Mouse (Mus musculus) limb, embryonic 14.5 days (tissue): Measurements from ENCODE around the gene Rpp25. TPM values are rescaled to one million over a fixed set of nuclear protein-coding genes. Genes with fewer than 3 reads are reported as not detected.
A peak's percentile ranks its signal among the peaks of the same experiment; 100 is the strongest.

Experiments used
- ATAC-seq: fragments of 200-750 bp; cut with Nextera tagmentation; 2 replicates; pipeline ENCODE4 v1.8.0; 2017; ENCODE audit warnings: low read depth, moderate number of reproducible peaks, moderate TSS enrichment; ENCODE audit not compliant: low FRiP score
- DNase-seq: peaks from one replicate; pipeline ENCODE4 v3.0.0-alpha.2; 2015; ENCODE audit warnings: low spot score
- H3K27ac ChIP-seq: fragments of 300-500 bp; sonication (generic); replicated peaks from 2 replicates; pipeline ENCODE4 v1.5.1; 2014; ENCODE audit warnings: low read depth, mild to moderate bottlenecking, low read length, moderate library complexity, mixed read lengths
- H3K27me3 ChIP-seq: fragments of 300-500 bp; sonication (generic); 2 replicates; pipeline ENCODE4 v1.6.1; 2014; ENCODE audit warnings: low read length, mixed read lengths; ENCODE audit not compliant: control insufficient read depth, insufficient read depth
- H3K36me3 ChIP-seq: fragments of 300-500 bp; sonication (generic); 2 replicates; pipeline ENCODE4 v1.6.1; 2014; ENCODE audit warnings: mild to moderate bottlenecking, low read length, moderate library complexity, mixed read lengths; ENCODE audit not compliant: control insufficient read depth, insufficient read depth
- H3K4me1 ChIP-seq: fragments of 300-500 bp; sonication (generic); 2 replicates; pipeline ENCODE4 v1.6.1; 2014; ENCODE audit warnings: antibody characterized with exemption, low read length, mixed read lengths; ENCODE audit not compliant: control insufficient read depth, insufficient read depth
- H3K4me2 ChIP-seq: fragments of 300-500 bp; sonication (generic); replicated peaks from 2 replicates; pipeline ENCODE4 v1.6.1; 2014; ENCODE audit warnings: low read depth, mild to moderate bottlenecking, low read length, moderate library complexity; ENCODE audit not compliant: severe bottlenecking
- H3K4me3 ChIP-seq: fragments of 300-500 bp; sonication (generic); replicated peaks from 2 replicates; pipeline ENCODE4 v1.5.1; 2014; ENCODE audit warnings: low read length
- H3K9ac ChIP-seq: fragments of 300-500 bp; sonication (generic); 2 replicates; pipeline ENCODE4 v1.6.1; 2014; ENCODE audit warnings: mild to moderate bottlenecking, low read depth, low read length, moderate library complexity; ENCODE audit not compliant: severe bottlenecking
- H3K9me3 ChIP-seq: fragments of 300-500 bp; sonication (generic); 2 replicates; pipeline ENCODE4 v1.6.1; 2016; ENCODE audit warnings: low read length; ENCODE audit not compliant: control insufficient read depth
- POLR2A ChIP-seq: fragments of 200-500 bp; IDR thresholded peaks from 2 replicates; pipeline ENCODE4 v1.8.0; 2012; ENCODE audit warnings: inconsistent platforms, mild to moderate bottlenecking, moderate library complexity, borderline replicate concordance; ENCODE audit not compliant: insufficient read depth, insufficient read length; ENCODE audit errors: extremely low read depth
- WGBS: fragments of 180-500 bp; shearing (Covaris S2); extraction: QIAGEN DNeasy Blood & Tissue Kit; methylation state at CpG from one replicate; pipeline ENCODE4 v1.1.7; 2014; 5-methylcytosine and 5-hydroxymethylcytosine counted together
- polyA plus RNA-seq, 2 experiments: library from polyadenylated mRNA; depleted of rRNA in 1 of 2; stranded (reverse) in 1 of 2; unstranded in 1 of 2; fragments of >200 nt; fragmentation: Nextera tagmentation in 1 of 2; extraction: Ambion mirVana in 1 of 2; gene quantifications; 2 replicates each; pipeline versions ENCODE4 v1.2.1 to v1.2.3; 2012 to 2014

Gene Rpp25
- polyA plus RNA-seq, 2 experiments: 0.74 to 0.94 TPM

DNA sequence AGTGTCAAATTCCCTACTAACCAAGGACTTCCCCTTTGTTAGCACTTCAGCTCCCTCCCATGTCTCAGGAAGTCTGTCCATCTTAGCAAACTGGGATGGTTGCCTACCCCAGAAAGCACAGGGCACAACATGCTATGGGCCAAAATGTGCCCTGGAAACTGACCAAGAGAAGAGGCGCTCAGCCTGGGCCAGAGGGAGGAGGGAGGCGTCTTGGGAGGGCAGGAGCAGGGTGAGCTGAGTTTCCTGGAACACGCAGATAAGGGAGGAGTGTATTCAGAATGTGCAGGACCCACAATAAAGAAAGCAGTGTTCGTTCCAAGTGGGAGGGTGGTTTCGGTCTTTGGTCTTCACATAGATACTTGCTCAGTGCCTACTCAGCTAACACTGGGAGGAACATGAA is 43.5 kb downstream of the Rpp25 start:
- DNase-seq: no peak
- H3K4me1 ChIP-seq: peaks cover 6% of the 10 kb centered on the region; the same call in 1 of the 2 replicates
- no peak for TF ChIP-seq POLR2A
- no peak overlapping the region for H3K9ac ChIP-seq
- H3K27me3 ChIP-seq: no peaks in the 10 kb centered on the region
- H3K4me3 ChIP-seq: no peak overlapping the region
- H3K27ac ChIP-seq: no peak overlapping the region
- peaks cover 76% of the 10 kb centered on the region for H3K36me3 ChIP-seq
- H3K9me3 ChIP-seq: no peaks in the 10 kb centered on the region
- WGBS: 90% methylated on average over 5 of the region's 5 CpGs
- ATAC-seq: no peak
- no peak overlapping the region for H3K4me2 ChIP-seq

DNA sequence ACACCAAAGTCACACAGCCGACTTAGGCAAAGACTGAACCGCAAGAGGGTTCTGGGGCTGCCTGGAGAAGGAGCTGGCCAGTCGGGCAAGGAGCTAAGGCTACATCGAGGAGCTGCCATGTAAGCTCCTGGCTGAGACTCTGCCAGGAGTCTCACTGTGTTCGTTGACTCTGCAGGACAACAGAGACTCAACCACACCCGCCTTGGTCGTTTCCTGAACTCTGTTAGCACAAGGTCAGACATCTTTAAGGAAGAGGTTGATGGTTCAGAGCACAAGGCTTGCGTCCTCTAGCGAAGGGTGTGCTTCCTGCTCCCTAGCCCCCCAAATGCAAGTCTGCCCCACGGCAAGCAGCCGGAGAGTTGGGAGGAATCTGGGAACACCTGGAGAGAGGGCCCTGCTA is 44.0 kb downstream of the Rpp25 start:
- Histone ChIP-seq H3K9ac (no peak overlapping the region), H3K4me2 (no peak overlapping the region), H3K27me3 (no peaks in the 10 kb centered on the region), H3K27ac (no peak overlapping the region), H3K4me3 (no peak overlapping the region), H3K9me3 (no peaks in the 10 kb centered on the region), H3K36me3 (peaks cover 71% of the 10 kb centered on the region), H3K4me1 (peaks cover 6% of the 10 kb centered on the region; the same call in 1 of the 2 replicates)
- no peak for TF ChIP-seq POLR2A
- 93% methylated on average over 11 of the region's 11 CpGs for WGBS
- DNase-seq (no peak), ATAC-seq (no peak)

DNA sequence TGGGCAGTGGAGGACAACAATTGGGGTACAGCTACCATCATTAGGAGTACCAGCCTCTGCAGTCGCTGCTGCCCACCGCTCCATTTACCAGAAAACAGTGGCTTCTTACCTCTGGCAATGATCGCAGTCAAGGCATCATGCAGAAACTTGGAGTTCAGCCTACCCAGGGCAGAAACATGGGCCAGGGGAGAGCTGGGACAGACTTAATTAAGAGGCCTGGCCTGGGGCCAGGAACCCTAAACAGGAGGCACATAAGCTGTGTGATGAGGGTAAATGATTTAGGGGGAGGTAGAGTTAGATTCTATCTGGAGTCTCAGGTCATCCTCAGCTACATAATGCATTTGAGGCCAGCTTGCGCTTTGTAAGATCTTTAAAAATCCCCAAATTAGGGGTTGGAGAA is 45.4 kb downstream of the Rpp25 start:
- DNase-seq (no peak), ATAC-seq (no peak)
- Histone ChIP-seq H3K4me2 (no peak overlapping the region), H3K4me1 (peaks cover 6% of the 10 kb centered on the region; the same call in 1 of the 2 replicates), H3K4me3 (no peak overlapping the region), H3K27ac (no peak overlapping the region), H3K9ac (no peak overlapping the region), H3K27me3 (no peaks in the 10 kb centered on the region), H3K36me3 (peaks cover 59% of the 10 kb centered on the region), H3K9me3 (no peaks in the 10 kb centered on the region)
- 96% methylated on average over 4 of the region's 4 CpGs for WGBS
- no peak for TF ChIP-seq POLR2A

DNA sequence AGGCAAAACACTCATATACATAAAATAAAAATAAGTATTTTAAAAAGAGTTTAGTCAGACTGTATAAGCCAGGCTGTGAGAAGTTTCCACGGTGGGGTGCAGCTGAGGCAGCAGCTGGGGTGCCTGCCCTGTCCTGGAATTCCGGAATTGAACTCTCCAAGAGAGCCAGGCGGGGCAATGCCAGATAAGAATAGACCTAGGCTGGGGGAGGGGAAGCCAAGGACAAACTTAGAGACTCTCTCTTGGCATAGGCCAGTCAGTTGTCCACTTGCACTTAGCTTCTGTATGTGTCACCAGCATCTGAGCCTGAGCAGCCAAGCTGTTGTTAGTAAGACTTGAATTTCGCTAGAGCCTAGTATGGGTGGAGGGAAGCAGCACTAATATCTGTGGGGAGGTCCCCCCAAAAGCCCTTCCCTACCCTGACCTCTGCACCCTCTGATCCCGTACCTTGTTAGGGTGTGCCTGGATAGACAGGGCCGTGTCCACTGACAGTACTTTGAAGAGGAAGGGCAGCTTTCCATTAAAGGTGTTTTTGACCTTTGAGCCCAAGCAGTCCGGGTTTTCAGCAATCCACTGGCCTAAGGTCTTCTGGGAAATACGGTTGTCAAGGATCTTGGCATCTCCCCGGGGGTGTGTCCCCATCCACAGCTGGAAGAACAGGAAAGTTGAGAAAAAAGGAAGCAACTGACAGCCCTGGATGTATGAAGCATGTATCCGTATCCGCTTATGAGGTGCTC is 46.5 kb downstream of the Rpp25 start:
- no peaks in the 10 kb centered on the region for H3K27me3 ChIP-seq
- no peak overlapping the region for H3K4me2 ChIP-seq
- H3K36me3 ChIP-seq: peaks cover 48% of the 10 kb centered on the region
- no peak overlapping the region for H3K4me3 ChIP-seq
- no peak for TF ChIP-seq POLR2A
- H3K9ac ChIP-seq: no peak overlapping the region
- ATAC-seq: no peak
- H3K9me3 ChIP-seq: no peaks in the 10 kb centered on the region
- WGBS: 87% methylated on average over 11 of the region's 11 CpGs
- peaks cover 6% of the 10 kb centered on the region; the same call in 1 of the 2 replicates for H3K4me1 ChIP-seq
- no peak overlapping the region for H3K27ac ChIP-seq
- no peak for DNase-seq

GRCm38 (mm10) chr9:57552139-57552887 is 48.5 kb downstream of the Rpp25 start, which contains the start of gene Mpi:
Gene Mpi, minus strand, starts transcription at chr9:57552763.
- H3K4me2 ChIP-seq: peak within 1 kb of the TSS; percentile 75
- DNase-seq (peak; percentile 71), ATAC-seq (peak; percentile 74; the same call in 1 of the 2 replicates)
- H3K4me1 ChIP-seq: peaks cover 6% of the 10 kb centered on the region; the same call in 1 of the 2 replicates
- TF ChIP-seq POLR2A: no peak
- H3K9me3 ChIP-seq: no peaks in the 10 kb centered on the region
- WGBS: under 1% methylated on average over 28 of the region's 28 CpGs
- no peaks in the 10 kb centered on the region for H3K27me3 ChIP-seq
- H3K36me3 ChIP-seq: peaks cover 29% of the 10 kb centered on the region
- H3K9ac ChIP-seq: peak within 1 kb of the TSS; percentile 71
- 0 out of 2 replicates have a peak within 1 kb of the TSS, but pooled peaks have one; percentile 10 for H3K27ac ChIP-seq
- peak within 1 kb of the TSS; percentile 61 for H3K4me3 ChIP-seq
